ENCODE assay signal across 10 mouse cellular contexts in the genomic region with DNA sequence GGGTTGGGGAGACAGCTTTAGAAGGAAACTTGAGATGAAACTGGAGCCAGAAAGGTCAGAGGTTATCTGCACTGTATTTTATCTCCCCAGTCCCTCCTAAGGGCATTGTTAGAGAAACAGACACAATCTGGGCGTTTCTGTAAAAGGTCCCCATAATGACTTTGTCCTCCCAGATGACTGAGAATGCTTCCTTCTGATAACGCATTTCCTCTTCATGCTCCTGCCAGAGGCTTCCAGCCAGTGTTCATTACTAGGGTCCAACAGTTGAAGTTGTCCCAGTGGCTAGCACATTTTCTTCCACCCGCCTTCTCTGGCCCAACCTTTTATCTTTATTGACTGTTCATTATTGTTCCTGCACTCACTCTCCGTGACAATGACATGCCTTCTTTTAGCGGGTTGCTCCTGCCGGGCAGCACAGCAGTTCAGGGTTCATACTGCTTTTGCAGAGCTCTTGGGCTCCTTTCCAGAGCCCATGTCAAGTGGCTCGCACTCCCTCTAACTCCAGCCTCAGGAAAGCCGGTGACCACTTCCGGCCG.
DNase-seq lines count a peak whose midpoint lies in the region; ATAC-seq and TF ChIP-seq lines count a peak whose summit lies in the region.
"Had no signal": no experiment of that assay in that cellular context is flagged by ENCODE, and none has a peak within 500 bp of the region (broad histone marks: within the 10 kb centered on the region; RNA-seq: fewer than 3 reads in every experiment).

No protein-coding gene starts in this region.

- peak overlapping the region; percentile 59 for H3K27ac ChIP-seq in intestine, embryonic 16.5 days (ENCODE audit: low read length)
- peak overlapping the region; percentile 61 for H3K27ac ChIP-seq in liver, postnatal 0 days (ENCODE audit: low read depth)
- H3K27ac ChIP-seq in hindbrain, embryonic 11.5 days (ENCODE audit: low read depth, low read length) = no peak overlapping the region
- H3K27ac ChIP-seq: embryonic facial prominence, embryonic 15.5 days; limb, embryonic 12.5 days had no signal

- H3K4me2 ChIP-seq in intestine, embryonic 16.5 days (ENCODE audit: low read depth, low read length) = no peak overlapping the region
- peak overlapping the region; percentile 42; the same call in 1 of the 2 replicates for H3K4me2 ChIP-seq in liver, postnatal 0 days (ENCODE audit: low read depth, low read length)
- no peak overlapping the region for H3K4me2 ChIP-seq in hindbrain, embryonic 11.5 days (replicated peaks; ENCODE audit: low read depth, low read length)
- H3K4me2 ChIP-seq: embryonic facial prominence, embryonic 15.5 days; limb, embryonic 12.5 days had no signal

- no peaks in the 10 kb centered on the region for H3K9me3 ChIP-seq in intestine, embryonic 16.5 days (ENCODE audit: control insufficient read depth, low read length)
- no peaks in the 10 kb centered on the region for H3K9me3 ChIP-seq in liver, postnatal 0 days (ENCODE audit: low read length)
- no peaks in the 10 kb centered on the region for H3K9me3 ChIP-seq in hindbrain, embryonic 11.5 days (ENCODE audit: control insufficient read depth, low read length)
- H3K9me3 ChIP-seq: embryonic facial prominence, embryonic 15.5 days; limb, embryonic 12.5 days had no signal

- ATAC-seq in intestine, embryonic 16.5 days = peak; percentile 84
- peak; percentile 6; the same call in 1 of the 2 replicates for ATAC-seq in liver, postnatal 0 days
- no peak for ATAC-seq in hindbrain, embryonic 11.5 days (ENCODE audit: low FRiP score)

- no peak overlapping the region for H3K9ac ChIP-seq in intestine, embryonic 16.5 days (ENCODE audit: low read depth, low read length)
- H3K9ac ChIP-seq in liver, postnatal 0 days (replicated peaks) = no peak overlapping the region
- H3K9ac ChIP-seq in hindbrain, embryonic 11.5 days (ENCODE audit: low read depth, low read length) = no peak overlapping the region
- H3K9ac ChIP-seq: embryonic facial prominence, embryonic 15.5 days; limb, embryonic 12.5 days had no signal

- H3K4me1 ChIP-seq in intestine, embryonic 16.5 days (ENCODE audit: control insufficient read depth, insufficient read depth, low read length) = peaks cover 24% of the 10 kb centered on the region
- peaks cover 45% of the 10 kb centered on the region for H3K4me1 ChIP-seq in liver, postnatal 0 days (ENCODE audit: insufficient read depth)
- no peaks in the 10 kb centered on the region for H3K4me1 ChIP-seq in hindbrain, embryonic 11.5 days (replicated peaks; ENCODE audit: control insufficient read depth, insufficient read depth, low read length)

- 30% methylated on average over 10 of the region's 10 CpGs for WGBS in intestine, embryonic 16.5 days
- 14% methylated on average over 10 of the region's 10 CpGs for WGBS in liver, postnatal 0 days (ENCODE audit: insufficient replicate concordance)
- WGBS in hindbrain, embryonic 11.5 days = 46% methylated on average over 10 of the region's 10 CpGs

- peak; percentile 87 for DNase-seq in MEL-GATA-1-ER (ENCODE audit: extremely low read depth, low read depth)
- peak; percentile 28 for DNase-seq in embryo, embryonic 9.5 days (ENCODE audit: extremely low spot score)
- peak; percentile 34 for DNase-seq in liver, postnatal 0 days
- no peak for DNase-seq in hindbrain, embryonic 11.5 days (ENCODE audit: low spot score)
- DNase-seq in cerebellum, postnatal 14 days = no peak
- DNase-seq in layer of hippocampus, adult 18-20 months (ENCODE audit: low spot score in 2 of 2) = no peak
- DNase-seq in left cerebral cortex, adult 8-10 months (ENCODE audit: low spot score in 2 of 2) = no peak

- H3K36me3 ChIP-seq in intestine, embryonic 16.5 days (ENCODE audit: control insufficient read depth, insufficient read depth, low read length) = no peaks in the 10 kb centered on the region
- H3K36me3 ChIP-seq in liver, postnatal 0 days (replicated peaks; ENCODE audit: insufficient read depth, low read length) = no peaks in the 10 kb centered on the region
- H3K36me3 ChIP-seq in hindbrain, embryonic 11.5 days (ENCODE audit: control insufficient read depth, insufficient read depth, low read length) = no peaks in the 10 kb centered on the region
- H3K36me3 ChIP-seq: embryonic facial prominence, embryonic 15.5 days; limb, embryonic 12.5 days had no signal

- TF ChIP-seq EP300 in liver, postnatal 0 days (IDR thresholded peaks at IDR 0.05; ENCODE audit: low read depth) = peak; percentile 62; the same call in 1 of the 2 replicates

- no peak overlapping the region for H3K4me3 ChIP-seq in intestine, embryonic 16.5 days (ENCODE audit: low read length)
- H3K4me3 ChIP-seq in liver, postnatal 0 days (ENCODE audit: low read depth, low read length) = no peak overlapping the region
- no peak overlapping the region for H3K4me3 ChIP-seq in hindbrain, embryonic 11.5 days (ENCODE audit: low read depth, low read length)
- H3K4me3 ChIP-seq: embryonic facial prominence, embryonic 15.5 days; limb, embryonic 12.5 days had no signal

- no peak for TF ChIP-seq CTCF in liver, postnatal 0 days (IDR thresholded peaks at IDR 0.05; ENCODE audit: low read depth)

- no peaks in the 10 kb centered on the region for H3K27me3 ChIP-seq in intestine, embryonic 16.5 days (replicated peaks; ENCODE audit: control insufficient read depth, insufficient read depth, low read length)
- H3K27me3 ChIP-seq in liver, postnatal 0 days (ENCODE audit: insufficient read depth, low read length) = no peaks in the 10 kb centered on the region
- H3K27me3 ChIP-seq in hindbrain, embryonic 11.5 days (ENCODE audit: control insufficient read depth, insufficient read depth, low read length) = no peaks in the 10 kb centered on the region
- H3K27me3 ChIP-seq: embryonic facial prominence, embryonic 15.5 days; limb, embryonic 12.5 days had no signal

Comparison
In these comparisons a context has a peak if more than half of its experiments do, and no peak if none do; other contexts are left out.
1. DNase-seq: peak in MEL-GATA-1-ER (single experiment), embryo, embryonic 9.5 days (single experiment) and liver, postnatal 0 days (single experiment); none in hindbrain, embryonic 11.5 days (single experiment), cerebellum, postnatal 14 days (0 of 2), layer of hippocampus, adult 18-20 months (0 of 2) and left cerebral cortex, adult 8-10 months (0 of 2).